Mouse (Mus musculus): ENCODE data around the gene Gm20425.

The Gm20425 gene

DNA sequence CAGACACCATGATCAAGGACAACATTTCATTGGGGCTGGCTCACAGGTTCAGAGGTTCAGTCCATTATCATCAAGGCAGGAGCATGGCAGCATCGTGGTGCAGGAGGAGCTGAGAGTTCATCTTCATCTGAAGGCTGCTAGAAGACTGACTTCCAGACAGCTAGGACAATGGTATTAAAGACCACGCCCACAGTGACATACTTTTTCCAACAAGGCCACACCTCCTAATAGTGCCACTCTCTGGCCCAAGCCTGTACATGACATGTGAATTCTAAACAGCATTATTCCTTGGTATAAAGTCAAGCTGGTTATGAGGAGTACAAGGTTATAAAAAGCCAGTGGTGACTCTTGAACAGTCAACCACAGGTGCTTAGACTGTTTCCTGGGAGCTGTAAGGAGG lies 75.5 kb downstream of the Gm20425 start:
- DNase-seq (ENCODE audit: low spot score in 2 of 2) = no peak

DNA sequence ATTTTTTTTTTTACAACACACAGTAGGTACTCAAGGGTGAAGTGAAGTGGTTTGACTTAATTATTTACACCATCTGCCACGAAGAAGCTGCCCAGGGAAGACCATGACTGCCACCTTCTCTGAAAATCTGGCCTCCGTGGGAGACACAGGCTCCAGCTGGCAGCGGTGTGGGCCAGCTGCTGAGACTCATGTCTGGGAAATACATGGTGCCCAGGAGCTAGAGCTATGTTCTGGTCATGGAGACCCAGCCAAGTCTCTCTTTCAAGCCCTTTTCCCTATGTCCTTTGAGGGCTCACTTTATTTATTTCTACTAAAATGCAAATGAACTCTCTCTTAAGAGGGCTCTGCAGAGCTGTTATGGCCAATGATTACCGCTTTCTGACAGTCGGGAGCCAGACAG lies 76.8 kb downstream of the Gm20425 start:
- DNase-seq (ENCODE audit: low spot score in 2 of 2) = no peak

DNA sequence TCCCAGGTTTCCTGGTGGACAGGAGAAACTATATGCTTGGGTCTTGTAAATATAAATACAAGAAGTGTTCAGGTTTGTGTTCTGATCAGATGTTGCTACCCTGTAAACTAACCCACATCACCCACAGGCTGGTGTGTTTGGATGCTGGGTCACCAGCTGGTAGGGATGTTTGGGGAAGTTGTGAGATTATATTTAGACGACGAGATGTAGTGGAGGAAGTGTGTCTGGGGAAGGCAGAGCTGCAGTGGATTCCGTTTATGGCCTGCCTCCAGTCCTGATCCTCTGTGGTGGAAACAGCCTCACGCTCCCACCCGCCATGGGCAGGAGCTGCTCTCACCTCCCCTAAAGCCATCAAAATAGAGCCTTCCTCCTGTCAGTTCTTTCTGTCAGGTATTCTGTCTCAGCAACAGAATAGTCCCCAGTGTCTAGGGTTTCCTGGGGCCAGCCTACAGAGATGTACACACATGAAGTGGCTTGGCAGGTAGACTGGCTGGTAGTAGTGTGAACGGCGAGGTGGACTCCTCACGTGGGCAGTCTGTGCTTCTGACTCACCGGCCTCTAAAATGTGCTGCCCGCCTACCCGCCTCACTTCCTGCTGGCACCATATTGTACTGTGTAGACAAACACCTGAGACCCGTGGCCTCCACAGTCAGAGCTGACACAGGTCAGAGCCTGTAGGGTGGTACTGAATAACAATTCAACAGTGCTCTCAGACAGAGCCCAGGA lies 80.9 kb downstream of the Gm20425 start:
- no peak for DNase-seq (ENCODE audit: low spot score in 2 of 2)

DNA sequence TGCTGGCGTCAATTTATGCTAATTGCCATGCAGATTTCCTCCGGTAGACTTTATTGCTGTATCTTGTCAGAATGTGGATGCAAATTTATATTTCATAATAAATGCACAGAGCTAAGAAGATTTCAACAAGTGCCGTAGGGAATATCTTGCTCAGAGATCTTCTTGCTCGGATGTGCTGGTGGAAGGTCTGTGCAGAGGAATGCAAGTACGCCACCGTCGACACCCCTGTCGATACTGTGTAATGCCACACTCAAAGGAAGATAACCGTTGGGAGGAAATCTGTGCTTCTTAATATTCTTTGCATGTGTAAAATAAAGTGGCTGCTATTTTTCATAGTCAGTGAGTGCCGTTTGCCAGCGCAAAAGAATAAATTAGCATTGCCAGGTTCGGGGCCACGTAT lies 83.0 kb downstream of the Gm20425 start:
- DNase-seq (ENCODE audit: low spot score in 2 of 2) = no peak

DNA sequence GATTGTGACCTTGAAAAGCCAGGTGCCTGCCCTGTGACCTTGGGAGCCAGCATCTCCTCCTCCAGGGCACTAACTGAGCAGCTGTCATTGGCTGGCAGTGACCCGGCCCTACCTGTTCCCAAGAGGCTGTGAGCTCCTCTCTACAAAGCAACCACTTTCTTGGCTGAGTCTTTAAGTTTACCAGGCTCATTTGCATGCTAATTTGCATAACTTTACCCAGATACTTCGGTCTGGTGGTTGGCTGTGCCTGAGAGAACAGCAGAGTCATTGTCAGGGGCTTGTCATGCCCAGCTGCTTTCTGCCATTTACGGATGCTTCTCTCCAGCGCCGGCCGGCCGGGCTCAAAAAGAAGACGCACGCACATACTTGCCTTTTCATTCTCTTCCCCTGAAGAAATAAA lies 83.4 kb downstream of the Gm20425 start:
- DNase-seq (ENCODE audit: low spot score in 2 of 2) = no peak

DNA sequence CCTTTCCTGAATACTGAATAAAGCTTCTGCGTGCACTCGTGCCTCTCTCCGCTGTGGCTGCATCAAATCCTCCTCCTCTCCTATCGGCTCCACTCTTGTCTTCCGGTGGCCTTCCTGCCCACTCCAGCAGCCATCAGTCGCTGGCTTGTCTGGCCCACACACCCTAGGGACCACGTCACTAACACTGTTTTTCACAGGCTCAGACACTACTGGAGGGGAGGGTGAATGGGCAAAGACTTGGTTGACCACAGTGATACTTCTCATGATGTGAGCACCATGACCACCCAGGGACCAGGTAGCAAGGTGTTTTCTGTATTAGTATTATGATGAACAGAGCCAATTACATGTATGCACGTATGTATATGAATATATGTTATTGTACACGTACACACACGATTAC lies 83.8 kb downstream of the Gm20425 start:
- no peak for DNase-seq (ENCODE audit: low spot score in 2 of 2)

DNA sequence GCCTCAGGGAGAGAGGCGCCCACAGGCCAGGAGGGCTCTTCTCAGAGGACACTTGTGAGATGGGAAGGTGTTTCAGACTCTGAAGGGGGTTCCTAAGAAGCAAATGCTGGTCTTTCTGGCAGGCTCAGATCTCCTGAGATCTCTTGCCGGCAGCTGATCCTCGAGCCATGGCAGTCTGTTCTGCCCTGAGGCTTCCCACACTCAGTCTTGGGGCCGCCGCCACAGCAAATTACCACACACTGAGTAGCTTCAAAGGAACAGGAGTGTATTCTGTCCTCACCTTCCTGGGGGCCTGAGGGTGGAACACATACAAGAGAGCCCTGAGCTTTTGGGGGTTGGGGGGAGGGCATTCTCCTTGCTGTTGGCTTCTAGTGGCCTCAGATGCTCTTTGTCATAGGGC lies 84.8 kb downstream of the Gm20425 start:
- no peak for DNase-seq (ENCODE audit: low spot score in 2 of 2)

DNA sequence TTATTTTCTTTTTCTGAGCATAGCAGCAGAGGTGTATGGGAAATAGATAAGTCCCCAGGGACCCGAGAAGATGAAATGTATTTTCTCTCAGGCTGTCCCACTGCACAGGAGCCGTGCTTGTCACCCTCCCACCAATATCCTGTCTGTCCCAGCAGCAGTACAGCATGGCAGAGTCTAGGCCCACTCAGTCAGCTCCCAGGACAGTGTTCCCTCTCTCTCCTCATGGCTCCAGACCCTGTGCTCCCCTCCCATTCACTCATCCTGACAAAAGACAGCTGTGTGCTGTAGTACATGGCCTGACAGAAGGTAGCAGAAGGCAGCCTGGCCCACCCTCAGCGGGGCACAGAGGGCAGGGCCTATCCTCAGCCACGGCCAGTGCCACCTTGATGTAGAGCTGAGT lies 86.2 kb downstream of the Gm20425 start:
- DNase-seq (ENCODE audit: low spot score in 2 of 2) = no peak

DNA sequence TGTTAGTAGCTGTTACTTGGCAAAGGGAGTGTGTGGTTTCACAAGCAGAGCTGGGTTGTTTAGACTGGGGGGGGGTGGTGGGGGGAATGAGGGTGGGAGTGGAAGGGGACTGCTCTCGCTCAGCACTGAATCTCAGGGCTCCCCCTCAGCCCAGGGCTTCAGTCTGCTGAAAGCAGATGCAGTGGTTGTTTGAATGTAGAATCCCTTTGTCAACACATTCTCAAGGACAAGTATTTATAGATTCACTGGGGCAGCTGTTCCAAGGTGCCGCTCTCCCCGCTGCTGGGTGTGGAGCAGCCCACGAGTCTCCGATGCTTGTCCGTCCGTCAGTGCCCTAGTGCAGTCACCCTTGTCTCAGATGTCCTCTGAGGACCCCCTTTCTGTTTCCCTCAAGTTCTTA lies 88.8 kb downstream of the Gm20425 start:
- no peak for DNase-seq (ENCODE audit: low spot score in 2 of 2)

DNA sequence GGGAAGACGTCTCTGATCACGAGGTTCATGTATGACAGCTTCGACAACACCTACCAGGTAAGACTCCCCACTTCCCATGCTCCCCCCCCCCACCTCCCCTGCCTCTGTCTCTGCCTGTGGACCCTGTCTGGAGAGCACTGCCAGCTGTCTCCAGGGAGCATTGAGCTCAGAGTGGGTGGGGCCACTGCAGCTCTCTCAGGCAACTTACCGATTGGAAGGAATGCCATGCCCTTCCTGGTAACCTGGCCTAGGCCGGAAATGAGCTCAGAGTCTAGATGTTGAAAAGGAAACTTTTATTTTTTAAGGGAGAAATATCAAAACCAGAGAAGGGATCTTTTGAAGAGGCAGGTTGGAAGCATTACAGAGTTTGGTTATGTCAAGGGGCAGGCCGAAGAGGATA lies 89.7 kb downstream of the Gm20425 start:
- DNase-seq (ENCODE audit: low spot score in 2 of 2) = no peak
